Mouse (Mus musculus) intestine, embryonic 16.5 days (tissue): ENCODE results near the gene Srpk1. TPM values are rescaled to one million over a fixed set of nuclear protein-coding genes. Genes with fewer than 3 reads are reported as not detected.

Experiments
- ATAC-seq: fragments of 200-750 bp; cut with Nextera tagmentation; 2 replicates; pipeline ENCODE4 v1.8.0; 2017; ENCODE audit warnings: moderate TSS enrichment, moderate library complexity
- H3K27ac ChIP-seq: fragments of 300-500 bp; sonication (generic); 2 replicates; pipeline ENCODE4 v1.5.1; 2014; ENCODE audit warnings: mild to moderate bottlenecking, low read length
- H3K27me3 ChIP-seq: fragments of 300-500 bp; sonication (generic); replicated peaks from 2 replicates; pipeline ENCODE4 v1.6.1; 2014; ENCODE audit warnings: low read length, control low read depth, mixed read lengths; ENCODE audit not compliant: control insufficient read depth, insufficient read depth
- H3K36me3 ChIP-seq: fragments of 300-500 bp; sonication (generic); 2 replicates; pipeline ENCODE4 v1.6.1; 2014; ENCODE audit warnings: low read length, control low read depth; ENCODE audit not compliant: control insufficient read depth, insufficient read depth
- H3K4me1 ChIP-seq: fragments of 300-500 bp; sonication (generic); 2 replicates; pipeline ENCODE4 v1.6.1; 2014; ENCODE audit warnings: low read length, control low read depth, mixed read lengths; ENCODE audit not compliant: control insufficient read depth, insufficient read depth
- H3K4me2 ChIP-seq: fragments of 300-500 bp; sonication (generic); 2 replicates; pipeline ENCODE4 v1.6.1; 2014; ENCODE audit warnings: low read depth, low read length, control low read depth
- H3K4me3 ChIP-seq: fragments of 300-500 bp; sonication (generic); 2 replicates; pipeline ENCODE4 v1.5.1; 2014; ENCODE audit warnings: mild to moderate bottlenecking, low read length
- H3K9ac ChIP-seq: fragments of 300-500 bp; sonication (generic); 2 replicates; pipeline ENCODE4 v1.6.1; 2014; ENCODE audit warnings: low read depth, low read length
- H3K9me3 ChIP-seq: fragments of 300-500 bp; sonication (generic); 2 replicates; pipeline ENCODE4 v1.6.1; 2016; ENCODE audit warnings: low read length, control low read depth; ENCODE audit not compliant: control insufficient read depth
- WGBS: fragments of 180-500 bp; shearing (Covaris S2); extraction: QIAGEN DNeasy Blood & Tissue Kit; methylation state at CpG from one replicate; pipeline ENCODE4 v1.1.7; 2014; 5-methylcytosine and 5-hydroxymethylcytosine counted together
- polyA plus RNA-seq: library from polyadenylated mRNA; unstranded; fragments of >200 nt; fragmentation: Nextera tagmentation; extraction: Ambion mirVana; gene quantifications from 2 replicates; pipeline ENCODE4 v1.2.1, GENCODE M21; 2015

Gene Srpk1
- 72.0 and 83.2 TPM in 2 replicates for polyA plus RNA-seq

GRCm38 (mm10) chr17:28622300-28622759 is at the start of gene Srpk1:
Gene Srpk1, minus strand, starts transcription at chr17:28622709.
- WGBS, result under 1% methylated on average over 52 of the region's 53 CpGs
- Histone ChIP-seq H3K27me3 (no peaks in the 10 kb centered on the region), H3K4me1 (peaks cover 17% of the 10 kb centered on the region), H3K4me3 (peak within 1 kb of the TSS; percentile 99), H3K9me3 (no peaks in the 10 kb centered on the region), H3K36me3 (no peaks in the 10 kb centered on the region), H3K9ac (peak within 1 kb of the TSS; percentile 94), H3K4me2 (peak within 1 kb of the TSS; percentile 70), H3K27ac (peak within 1 kb of the TSS; percentile 94)
- peak; percentile 94 for ATAC-seq

- Histone ChIP-seq H3K4me1 (peaks cover 5% of the 10 kb centered on the region), H3K4me2 (no peak overlapping the region), H3K27me3 (no peaks in the 10 kb centered on the region), H3K9me3 (no peaks in the 10 kb centered on the region), H3K4me3 (no peak overlapping the region), H3K9ac (no peak overlapping the region), H3K36me3 (no peaks in the 10 kb centered on the region), H3K27ac (no peak overlapping the region)
- no peak for ATAC-seq
- 62% methylated on average over 6 of the region's 6 CpGs for WGBS
These were observed 37.1 kb upstream of the Srpk1 start for GRCm38 (mm10) chr17:28659564-28659963.

- H3K4me2 ChIP-seq, result no peak overlapping the region
- no peak overlapping the region for H3K4me3 ChIP-seq
- peaks cover 5% of the 10 kb centered on the region for H3K4me1 ChIP-seq
- 28% methylated on average over 4 of the region's 4 CpGs for WGBS
- no peaks in the 10 kb centered on the region for H3K27me3 ChIP-seq
- H3K36me3 ChIP-seq, result no peaks in the 10 kb centered on the region
- no peaks in the 10 kb centered on the region for H3K9me3 ChIP-seq
- H3K27ac ChIP-seq, result no peak overlapping the region
- ATAC-seq, result 0 out of 2 replicates have a peak, but pooled peaks have one; percentile 26
- no peak overlapping the region for H3K9ac ChIP-seq
These were observed 35.4 kb upstream of the Srpk1 start for GRCm38 (mm10) chr17:28657936-28658335.

- H3K4me1 ChIP-seq, result no peaks in the 10 kb centered on the region
- H3K36me3 ChIP-seq, result no peaks in the 10 kb centered on the region
- no peaks in the 10 kb centered on the region for H3K9me3 ChIP-seq
- no peaks in the 10 kb centered on the region for H3K27me3 ChIP-seq
- H3K4me3 ChIP-seq, result no peak overlapping the region
- no peak overlapping the region for H3K4me2 ChIP-seq
- ATAC-seq, result no peak
- H3K9ac ChIP-seq, result no peak overlapping the region
- H3K27ac ChIP-seq, result no peak overlapping the region
- 66% methylated on average over 3 of the region's 3 CpGs for WGBS
These were observed 27.8 kb upstream of the Srpk1 start for GRCm38 (mm10) chr17:28650268-28650667.

- WGBS, result 39% methylated on average over 6 of the region's 6 CpGs
- H3K4me1 ChIP-seq, result no peaks in the 10 kb centered on the region
- ATAC-seq, result no peak; the same call in 1 of the 2 replicates
These were observed 26.3 kb upstream of the Srpk1 start for GRCm38 (mm10) chr17:28648607-28649370.

GRCm38 (mm10) chr17:28646221-28646620 is 23.7 kb upstream of the Srpk1 start:
- Histone ChIP-seq H3K4me3 (no peak overlapping the region), H3K4me2 (no peak overlapping the region), H3K4me1 (no peaks in the 10 kb centered on the region), H3K36me3 (no peaks in the 10 kb centered on the region), H3K9me3 (no peaks in the 10 kb centered on the region), H3K27ac (no peak overlapping the region), H3K9ac (no peak overlapping the region), H3K27me3 (no peaks in the 10 kb centered on the region)
- WGBS, result 55% methylated on average over 3 of the region's 3 CpGs
- ATAC-seq, result no peak

More at GRCm38 (mm10) chr17:28648607-28649370, 26.3 kb upstream of the Srpk1 start:
- Histone ChIP-seq H3K9ac (no peak overlapping the region), H3K4me3 (no peak overlapping the region), H3K36me3 (no peaks in the 10 kb centered on the region), H3K27me3 (no peaks in the 10 kb centered on the region), H3K4me2 (no peak overlapping the region), H3K27ac (no peak overlapping the region), H3K9me3 (no peaks in the 10 kb centered on the region)

- WGBS, result 39% methylated on average over 4 of the region's 4 CpGs
These were observed 21.6 kb upstream of the Srpk1 start for GRCm38 (mm10) chr17:28644112-28644511.

GRCm38 (mm10) chr17:28643697-28644096 is 21.2 kb upstream of the Srpk1 start:
- WGBS, result 24% methylated on average over 3 of the region's 3 CpGs
- H3K27me3 ChIP-seq, result no peaks in the 10 kb centered on the region
- ATAC-seq, result peak; percentile 36; the same call in 1 of the 2 replicates

More at GRCm38 (mm10) chr17:28644112-28644511, 21.6 kb upstream of the Srpk1 start:
- ATAC-seq, result 0 out of 2 replicates have a peak, but pooled peaks have one; percentile 11
- no peaks in the 10 kb centered on the region for H3K27me3 ChIP-seq
- H3K4me2 ChIP-seq, result no peak overlapping the region
- no peaks in the 10 kb centered on the region for H3K36me3 ChIP-seq
- no peak overlapping the region for H3K4me3 ChIP-seq
- no peak overlapping the region for H3K27ac ChIP-seq
- no peaks in the 10 kb centered on the region for H3K4me1 ChIP-seq
- no peak overlapping the region for H3K9ac ChIP-seq
- no peaks in the 10 kb centered on the region for H3K9me3 ChIP-seq

GRCm38 (mm10) chr17:28640113-28640512 is 17.6 kb upstream of the Srpk1 start:
- Histone ChIP-seq H3K27me3 (no peaks in the 10 kb centered on the region), H3K4me3 (no peak overlapping the region), H3K36me3 (no peaks in the 10 kb centered on the region), H3K4me2 (no peak overlapping the region), H3K27ac (no peak overlapping the region), H3K9ac (no peak overlapping the region), H3K4me1 (no peaks in the 10 kb centered on the region), H3K9me3 (no peaks in the 10 kb centered on the region)
- 81% methylated on average over 3 of the region's 3 CpGs for WGBS
- no peak for ATAC-seq

More at GRCm38 (mm10) chr17:28643697-28644096, 21.2 kb upstream of the Srpk1 start:
- H3K4me3 ChIP-seq, result no peak overlapping the region
- no peaks in the 10 kb centered on the region for H3K4me1 ChIP-seq
- no peak overlapping the region for H3K27ac ChIP-seq
- no peak overlapping the region for H3K4me2 ChIP-seq
- no peaks in the 10 kb centered on the region for H3K36me3 ChIP-seq
- H3K9ac ChIP-seq, result no peak overlapping the region
- no peaks in the 10 kb centered on the region for H3K9me3 ChIP-seq
